Mouse (Mus musculus): ENCODE measurements around the gene Scly.

GRCm38 (mm10) chr1:91272260-91272659 lies 25.9 kb upstream of the Scly start:
- no peak for TF ChIP-seq POLR2A (IDR thresholded peaks at IDR 0.05; ENCODE audit: low read depth, low read length)
- TF ChIP-seq CTCF (IDR thresholded peaks at IDR 0.05; ENCODE audit: extremely low read depth, insufficient read length, insufficient replicate concordance, low read depth, low read length): no peak

Data from small intestine, adult 2 months (tissue).